21 mouse cellular contexts compared by ENCODE assay signal in the genomic region with DNA sequence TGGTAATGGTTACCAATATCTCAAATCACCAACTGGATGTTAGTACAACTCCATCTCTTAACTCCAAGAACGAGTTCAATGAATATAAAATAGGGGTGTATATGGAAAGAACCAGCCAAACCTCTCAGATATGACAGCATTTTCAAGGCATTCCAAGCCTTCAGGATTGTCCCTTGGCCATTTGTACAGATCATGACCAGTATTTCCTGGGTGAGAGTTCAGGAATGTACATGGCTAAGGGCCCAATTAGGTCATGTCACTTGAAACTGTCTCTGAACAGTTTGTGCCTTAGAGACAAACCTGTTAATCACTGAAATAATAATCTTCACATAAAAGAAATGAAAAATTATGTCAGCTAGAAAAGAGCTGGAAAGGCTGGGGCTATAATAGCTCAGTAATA.
DNase-seq lines count a peak whose midpoint lies in the region; ATAC-seq lines count a peak whose summit lies in the region.
"Had no signal": no experiment of that assay in that cellular context is flagged by ENCODE, and none has a peak within 500 bp of the region (broad histone marks: within the 10 kb centered on the region; RNA-seq: fewer than 3 reads in every experiment).

No protein-coding gene starts in this region.

- H3K9ac ChIP-seq in heart, embryonic 15.5 days, result no peak overlapping the region
- H3K9ac ChIP-seq in heart, embryonic 11.5 days (ENCODE audit: low read depth, low read length), result no peak overlapping the region
- no peak overlapping the region for H3K9ac ChIP-seq in kidney, embryonic 14.5 days (ENCODE audit: low read depth, low read length)
- H3K9ac ChIP-seq: embryonic facial prominence, embryonic 12.5 days; forebrain, postnatal 0 days; hindbrain, embryonic 13.5 days; liver, postnatal 0 days; midbrain, embryonic 12.5 days had no signal

- 72% methylated on average over 1 of the region's 1 CpGs for WGBS in heart, embryonic 15.5 days
- 80% methylated on average over 1 of the region's 1 CpGs for WGBS in heart, embryonic 11.5 days (ENCODE audit: insufficient replicate concordance)
- WGBS in kidney, embryonic 14.5 days, result 88% methylated on average over 1 of the region's 1 CpGs

- peak; percentile 37 for DNase-seq in kidney, adult 9 months
- DNase-seq in 3134 (ENCODE audit: extremely low read depth, insufficient read length, low spot score), result peak; percentile 26
- peak; percentile 87 for DNase-seq in Muller cell, postnatal 12 days (ENCODE audit: inconsistent ontology term)
- no peak for DNase-seq in right cerebral cortex, postnatal 36 days (ENCODE audit: low spot score in 2 of 2)
- DNase-seq: adrenal gland, postnatal 36 days; cerebellum, adult 11-12 months; cerebellum, postnatal 14 days; forebrain, postnatal 0 days; gastrocnemius, postnatal 25 days; liver, postnatal 0 days; lung, postnatal 10 days had no signal

- peaks cover 25% of the 10 kb centered on the region for H3K4me1 ChIP-seq in heart, embryonic 15.5 days (replicated peaks)
- peaks cover 30% of the 10 kb centered on the region for H3K4me1 ChIP-seq in heart, embryonic 11.5 days (ENCODE audit: control insufficient read depth, insufficient read depth, low read length)
- no peaks in the 10 kb centered on the region for H3K4me1 ChIP-seq in kidney, embryonic 14.5 days (ENCODE audit: control insufficient read depth, insufficient read depth, low read length)
- H3K4me1 ChIP-seq: embryonic facial prominence, embryonic 12.5 days; limb, embryonic 10.5 days had no signal

- no peak overlapping the region for H3K4me3 ChIP-seq in heart, embryonic 15.5 days
- no peak overlapping the region for H3K4me3 ChIP-seq in heart, embryonic 11.5 days (ENCODE audit: low read depth, low read length)
- H3K4me3 ChIP-seq in kidney, embryonic 14.5 days (ENCODE audit: low read length), result no peak overlapping the region
- H3K4me3 ChIP-seq: embryonic facial prominence, embryonic 12.5 days; hindbrain, embryonic 13.5 days; layer of hippocampus, adult 2 months; limb, embryonic 10.5 days; midbrain, embryonic 12.5 days had no signal

- H3K36me3 ChIP-seq in heart, embryonic 15.5 days, result no peaks in the 10 kb centered on the region
- H3K36me3 ChIP-seq in heart, embryonic 11.5 days (ENCODE audit: control insufficient read depth, insufficient read depth, low read length), result no peaks in the 10 kb centered on the region
- H3K36me3 ChIP-seq in kidney, embryonic 14.5 days (ENCODE audit: control insufficient read depth, insufficient read depth, low read length), result no peaks in the 10 kb centered on the region
- H3K36me3 ChIP-seq: embryonic facial prominence, embryonic 12.5 days; hindbrain, embryonic 13.5 days; limb, embryonic 10.5 days; midbrain, embryonic 12.5 days had no signal

- H3K27me3 ChIP-seq in heart, embryonic 15.5 days, result no peaks in the 10 kb centered on the region
- H3K27me3 ChIP-seq in heart, embryonic 11.5 days (ENCODE audit: control insufficient read depth, insufficient read depth, low read length), result no peaks in the 10 kb centered on the region
- no peaks in the 10 kb centered on the region for H3K27me3 ChIP-seq in kidney, embryonic 14.5 days (ENCODE audit: control insufficient read depth, insufficient read depth, low read length)
- H3K27me3 ChIP-seq: embryonic facial prominence, embryonic 12.5 days; hindbrain, embryonic 13.5 days; midbrain, embryonic 12.5 days had no signal

- ATAC-seq in heart, embryonic 15.5 days (replicated peaks; ENCODE audit: insufficient number of reproducible peaks, insufficient read depth, low FRiP score, low read depth), result no peak
- ATAC-seq in heart, embryonic 11.5 days (replicated peaks; ENCODE audit: insufficient number of reproducible peaks, low FRiP score, low TSS enrichment), result no peak
- no peak for ATAC-seq in kidney, embryonic 14.5 days (ENCODE audit: low FRiP score, low TSS enrichment)
- ATAC-seq: forebrain, postnatal 0 days; liver, postnatal 0 days had no signal

- no peak overlapping the region for H3K4me2 ChIP-seq in heart, embryonic 15.5 days
- H3K4me2 ChIP-seq in heart, embryonic 11.5 days, result no peak overlapping the region
- no peak overlapping the region for H3K4me2 ChIP-seq in kidney, embryonic 14.5 days (replicated peaks; ENCODE audit: low read depth, low read length)
- H3K4me2 ChIP-seq: embryonic facial prominence, embryonic 12.5 days; hindbrain, embryonic 13.5 days; liver, embryonic 11.5 days; midbrain, embryonic 12.5 days had no signal

- H3K9me3 ChIP-seq in heart, embryonic 15.5 days (replicated peaks), result no peaks in the 10 kb centered on the region
- no peaks in the 10 kb centered on the region for H3K9me3 ChIP-seq in heart, embryonic 11.5 days (replicated peaks; ENCODE audit: control insufficient read depth, low read length)
- H3K9me3 ChIP-seq in kidney, embryonic 14.5 days (ENCODE audit: control insufficient read depth, low read length), result no peaks in the 10 kb centered on the region
- H3K9me3 ChIP-seq: embryonic facial prominence, embryonic 12.5 days; hindbrain, embryonic 13.5 days; limb, embryonic 10.5 days; midbrain, embryonic 12.5 days had no signal

- peak overlapping the region; percentile 72; the same call in 1 of the 2 replicates for H3K27ac ChIP-seq in heart, embryonic 15.5 days
- no peak overlapping the region for H3K27ac ChIP-seq in heart, embryonic 11.5 days (ENCODE audit: low read depth, low read length)
- no peak overlapping the region for H3K27ac ChIP-seq in kidney, embryonic 14.5 days (ENCODE audit: low read depth, low read length)
- H3K27ac ChIP-seq: embryonic facial prominence, embryonic 12.5 days; hindbrain, embryonic 13.5 days; layer of hippocampus, adult 2 months; limb, embryonic 10.5 days; midbrain, embryonic 12.5 days; stomach, postnatal 0 days had no signal

Comparison
In these comparisons a context has a peak if more than half of its experiments do, and no peak if none do; other contexts are left out.
1. DNase-seq: peak in kidney, adult 9 months (single experiment), 3134 (single experiment) and Muller cell, postnatal 12 days (single experiment); none in right cerebral cortex, postnatal 36 days (0 of 2).